Mouse (Mus musculus) lung, postnatal 14 days (tissue): ENCODE data around the gene Astn2.

ENCODE experiments used
- DNase-seq: peaks from one replicate; pipeline ENCODE4 v3.0.0; 2021

The Astn2 gene

DNA sequence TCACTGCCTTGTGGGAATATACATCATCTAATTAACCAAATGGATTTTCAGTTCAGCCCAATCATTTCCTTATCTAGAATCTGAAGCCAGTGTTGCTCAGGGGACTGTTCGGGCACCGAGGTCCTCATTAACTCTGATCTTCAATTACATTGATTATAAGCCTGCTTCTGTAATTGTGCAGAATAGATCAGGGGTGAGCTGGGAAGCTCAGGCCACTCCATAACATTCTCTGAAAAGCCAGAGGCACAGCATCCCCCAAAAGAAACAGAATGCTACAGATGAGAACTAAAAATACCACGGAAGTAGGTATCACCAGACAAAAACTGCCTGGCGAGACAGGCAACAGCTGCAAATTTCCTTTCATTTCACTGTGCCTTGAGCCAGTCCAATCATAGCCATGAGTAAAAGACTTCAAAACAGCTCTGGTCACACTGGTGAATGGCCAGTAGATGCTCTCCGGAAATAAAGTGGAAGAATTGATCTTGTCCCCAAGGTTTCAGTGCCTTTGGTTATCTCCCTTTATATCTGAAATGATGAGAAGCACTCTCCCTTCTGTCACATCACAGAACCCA is 445.1 kb downstream of the Astn2 start:
- peak; percentile 2 for DNase-seq

DNA sequence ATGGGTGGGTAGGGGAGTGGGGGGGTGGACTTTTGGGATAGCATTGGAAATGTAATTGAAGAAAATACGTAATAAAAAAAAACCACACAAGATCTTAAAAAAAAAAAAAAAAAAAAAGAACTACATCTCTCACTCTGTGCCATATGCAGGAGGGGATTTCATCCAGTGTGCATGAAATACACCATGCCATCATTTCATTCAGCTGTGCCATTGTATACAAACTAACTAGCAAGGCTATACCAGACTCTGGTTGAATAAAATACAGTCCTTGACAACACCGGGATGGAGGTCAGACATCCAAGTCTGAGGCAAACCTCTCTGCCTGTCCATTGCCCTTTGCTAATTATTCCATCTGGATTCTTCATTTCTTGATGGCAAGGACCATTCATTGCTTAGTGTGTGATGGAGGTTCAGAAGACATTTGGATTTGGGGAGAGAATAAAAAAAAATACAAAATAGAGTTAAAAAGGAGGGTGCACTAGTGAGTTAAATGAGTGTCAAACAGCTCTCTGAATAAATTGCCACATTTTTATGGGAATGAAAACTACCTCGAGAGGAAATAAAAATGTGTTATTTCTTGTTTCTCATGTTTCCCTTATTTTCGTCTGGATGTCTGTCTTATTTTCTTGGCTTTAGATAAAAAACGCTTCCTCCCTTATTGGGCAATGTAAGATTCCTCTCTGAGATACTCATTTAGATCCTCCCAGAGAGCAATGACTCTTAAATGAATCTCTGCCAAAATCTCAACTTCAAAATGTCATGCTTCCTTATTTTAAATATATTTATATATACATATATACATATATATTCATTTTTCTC is 445.8 kb downstream of the Astn2 start:
- DNase-seq, result no peak

DNA sequence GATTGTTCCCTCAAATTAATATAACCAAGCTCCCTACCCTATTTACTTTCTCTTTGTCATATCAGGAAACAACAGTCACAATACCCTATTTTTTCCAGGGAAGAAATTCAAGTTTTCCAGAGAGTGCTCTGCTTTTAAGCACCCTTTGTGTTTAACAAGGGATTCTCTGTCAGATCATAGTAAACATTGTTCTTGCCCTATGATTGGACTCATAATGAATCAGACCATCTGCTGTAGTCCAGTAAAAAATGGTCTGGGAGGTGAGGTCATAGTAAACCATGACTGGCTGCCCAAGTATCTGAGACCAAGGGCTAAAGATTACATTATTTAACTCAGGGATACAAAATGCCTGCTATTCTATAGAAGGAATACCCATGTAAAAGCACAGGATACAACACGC is 452.5 kb downstream of the Astn2 start:
- no peak for DNase-seq

DNA sequence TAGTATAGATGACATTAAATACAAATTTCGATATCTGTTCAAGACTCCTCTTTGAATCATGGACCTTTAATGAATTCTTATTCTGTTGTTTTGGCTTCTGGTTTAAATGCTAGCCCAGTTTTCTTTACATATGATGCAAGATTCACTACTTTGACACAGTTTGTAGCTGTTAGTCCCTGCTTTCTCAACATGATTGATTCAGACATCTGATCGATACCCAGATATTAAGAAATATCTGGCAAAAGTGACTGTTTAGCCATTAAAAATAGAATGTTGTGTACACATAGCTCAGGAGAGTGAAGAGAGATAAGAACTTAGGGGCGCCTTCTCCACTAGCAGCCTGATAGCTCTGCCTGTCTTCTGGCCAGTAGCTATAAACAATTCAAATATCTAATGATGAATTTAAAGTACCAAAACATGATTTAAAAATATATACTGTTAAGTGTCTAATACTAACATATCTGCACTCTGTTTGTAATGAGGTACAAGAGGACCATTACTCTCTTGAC is 457.2 kb downstream of the Astn2 start:
- no peak for DNase-seq

DNA sequence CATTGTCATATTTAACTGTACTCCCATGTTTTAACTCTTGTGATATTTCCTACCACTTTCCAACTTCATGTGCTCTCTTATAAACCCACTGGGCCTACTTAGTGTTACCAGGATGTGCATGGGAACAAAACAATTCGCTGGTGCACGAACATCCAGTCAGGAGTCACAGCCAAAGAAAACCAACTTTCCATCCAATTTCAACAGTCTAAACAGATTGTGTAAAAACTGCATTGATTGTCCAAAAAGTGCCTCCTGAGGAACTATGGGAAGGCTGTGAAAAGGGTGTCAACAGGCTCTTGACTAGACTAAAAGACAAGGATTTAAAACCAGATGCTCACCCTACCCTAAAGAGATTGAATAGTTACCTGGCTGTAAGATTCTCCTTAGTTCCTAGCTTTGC is 458.4 kb downstream of the Astn2 start:
- DNase-seq, result no peak

DNA sequence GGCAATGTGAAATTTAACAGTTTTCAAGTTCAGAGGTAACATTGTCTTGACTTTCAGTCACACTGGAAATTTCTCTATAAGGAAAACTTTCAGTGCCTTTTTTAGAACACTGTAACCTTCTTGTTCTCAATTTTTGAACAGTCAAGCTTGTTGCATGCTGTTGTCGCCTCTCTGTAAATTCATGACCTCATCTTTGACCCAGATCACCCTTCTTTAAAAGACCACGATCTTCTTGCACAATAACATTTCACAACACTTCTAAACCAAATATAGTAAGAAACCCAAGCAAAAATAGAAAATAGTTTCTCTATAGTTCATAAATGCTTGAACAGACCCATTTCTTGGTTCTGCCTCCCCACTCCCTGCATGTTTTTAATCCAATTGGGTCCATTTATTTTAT is 473.5 kb downstream of the Astn2 start:
- no peak for DNase-seq

DNA sequence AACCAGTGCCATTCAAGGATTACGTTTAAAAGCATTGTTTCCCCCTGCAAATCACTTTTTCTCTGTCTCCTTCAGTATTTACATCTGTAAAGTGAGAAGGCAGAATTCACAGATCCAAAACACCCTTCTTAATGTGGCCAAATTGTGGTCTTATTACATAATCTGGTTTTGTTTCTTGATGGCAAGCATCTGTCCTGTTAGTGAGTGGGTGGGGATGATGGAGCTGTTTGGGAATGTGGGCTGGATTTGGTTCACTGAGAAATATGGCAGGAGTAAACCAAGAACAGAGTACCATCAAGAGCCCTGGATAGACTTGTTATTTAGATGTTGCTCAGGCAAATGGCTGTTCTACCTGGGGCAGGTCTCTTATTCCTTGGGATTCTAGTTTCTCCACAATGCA is 484.1 kb downstream of the Astn2 start:
- DNase-seq, result no peak

DNA sequence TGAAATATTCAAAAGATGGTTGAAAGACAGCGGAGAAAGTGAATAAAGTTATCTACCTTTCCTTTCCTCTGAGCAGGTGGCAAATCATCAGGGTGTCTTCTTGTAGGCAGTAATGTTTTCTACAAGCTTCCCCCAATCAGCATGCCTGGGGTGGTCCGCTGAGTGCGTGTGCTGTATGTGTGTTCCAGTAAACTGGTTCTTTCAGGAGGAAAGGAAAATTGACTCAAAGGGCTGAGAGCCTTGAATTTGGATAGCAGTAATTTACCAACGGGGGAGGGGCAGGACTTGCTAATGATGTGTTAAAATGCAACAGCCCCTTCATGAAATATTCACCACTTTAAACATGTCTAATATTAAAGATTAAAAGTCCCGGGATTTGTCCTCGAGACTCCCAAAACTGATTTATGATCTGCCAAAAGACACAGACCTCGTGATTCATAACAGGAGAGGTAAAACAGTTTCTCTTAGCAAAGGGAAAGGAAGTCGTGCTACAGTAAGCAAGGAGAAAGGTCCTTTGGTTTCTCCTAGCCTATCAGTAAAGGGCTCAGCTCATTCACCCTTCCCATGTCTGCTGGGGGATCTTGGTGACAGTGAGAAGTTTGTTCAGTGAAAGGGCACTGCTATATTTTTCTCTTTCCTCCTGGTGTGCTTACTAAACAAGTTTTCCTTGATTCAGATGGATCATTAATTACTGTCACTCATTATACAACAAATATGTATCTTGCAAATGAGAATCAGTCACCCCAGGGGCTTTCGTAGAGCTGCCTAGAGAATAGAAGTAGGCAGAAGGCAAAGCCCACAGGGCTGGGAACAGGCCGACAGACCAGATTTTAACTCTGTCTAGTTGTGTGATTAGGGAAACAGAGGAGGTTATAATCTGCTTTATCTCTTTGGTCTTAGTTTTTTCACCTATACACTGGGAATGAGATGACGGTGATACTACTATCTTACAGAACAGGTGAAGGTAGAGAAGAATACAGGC is 488.1 kb downstream of the Astn2 start:
- no peak for DNase-seq

DNA sequence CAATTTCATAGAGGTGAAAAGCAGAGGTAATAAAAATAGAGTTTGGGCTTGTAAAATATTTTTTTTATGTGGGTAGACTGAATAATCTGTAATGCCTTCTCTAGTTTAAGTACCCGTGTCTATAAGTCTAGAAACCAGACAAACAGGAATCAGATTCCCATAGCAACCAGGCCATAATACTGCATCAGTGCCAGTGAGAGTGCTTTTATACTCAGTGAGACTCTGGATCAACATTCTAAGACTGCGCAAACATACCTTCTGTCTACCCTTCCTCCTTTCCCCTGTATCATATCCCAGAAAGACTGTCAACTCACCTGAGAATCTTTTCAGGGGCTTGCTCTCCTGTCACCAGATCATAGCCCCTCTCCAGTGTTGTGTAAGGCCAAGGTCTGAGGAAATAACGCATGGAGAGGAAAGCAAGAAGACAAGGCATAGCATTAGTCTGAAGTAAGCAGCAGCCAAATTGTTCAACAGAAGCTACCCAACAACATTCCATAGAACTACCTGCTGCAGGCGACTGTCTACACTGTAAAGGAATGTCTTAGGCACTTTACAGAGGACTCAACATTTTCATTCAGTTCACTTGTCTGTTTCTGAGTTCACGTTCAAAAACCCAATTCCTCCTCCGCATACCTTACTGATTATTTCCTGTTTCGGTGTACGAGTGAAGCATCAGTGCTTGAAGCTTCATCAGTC is 492.0 kb downstream of the Astn2 start:
- DNase-seq, result no peak

DNA sequence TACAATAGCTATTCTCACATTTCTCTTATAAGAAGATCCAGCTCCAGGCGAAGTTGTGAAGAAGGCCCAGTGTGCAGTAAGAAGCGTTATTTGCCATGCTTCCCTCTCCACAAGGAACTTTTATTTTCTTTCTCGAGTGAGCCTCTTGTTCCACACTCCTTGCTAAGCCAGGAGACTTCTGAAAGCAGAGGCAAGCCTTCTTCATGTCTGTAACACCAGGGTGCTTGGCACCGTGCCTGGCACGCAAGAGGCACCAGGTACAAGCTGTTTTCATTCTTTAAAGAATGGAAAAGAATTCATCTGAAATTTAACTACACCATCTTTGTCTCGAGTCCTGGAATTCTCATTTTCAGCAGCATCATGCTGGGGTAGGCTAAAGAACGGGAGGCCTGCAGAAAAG is 496.8 kb downstream of the Astn2 start:
- peak; percentile 5 for DNase-seq

DNA sequence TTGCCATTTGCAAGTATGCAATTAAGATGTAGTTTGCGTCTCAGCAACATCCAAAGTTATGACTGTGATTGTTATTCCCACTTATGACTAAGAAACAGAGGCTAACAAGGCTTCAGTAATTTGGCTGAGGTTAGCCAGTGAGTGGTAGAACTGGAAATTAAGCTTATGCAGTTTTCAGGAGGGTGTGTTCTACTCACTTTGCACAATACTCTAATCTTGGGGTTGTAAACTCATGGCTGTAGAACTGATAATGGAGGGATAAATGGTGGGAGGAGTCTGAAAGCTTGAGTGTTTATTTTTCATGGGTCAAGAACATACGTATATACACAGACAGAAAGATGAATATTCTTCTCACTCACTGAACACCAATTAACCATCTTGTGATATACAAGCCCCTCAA is 499.4 kb downstream of the Astn2 start:
- DNase-seq, result no peak

DNA sequence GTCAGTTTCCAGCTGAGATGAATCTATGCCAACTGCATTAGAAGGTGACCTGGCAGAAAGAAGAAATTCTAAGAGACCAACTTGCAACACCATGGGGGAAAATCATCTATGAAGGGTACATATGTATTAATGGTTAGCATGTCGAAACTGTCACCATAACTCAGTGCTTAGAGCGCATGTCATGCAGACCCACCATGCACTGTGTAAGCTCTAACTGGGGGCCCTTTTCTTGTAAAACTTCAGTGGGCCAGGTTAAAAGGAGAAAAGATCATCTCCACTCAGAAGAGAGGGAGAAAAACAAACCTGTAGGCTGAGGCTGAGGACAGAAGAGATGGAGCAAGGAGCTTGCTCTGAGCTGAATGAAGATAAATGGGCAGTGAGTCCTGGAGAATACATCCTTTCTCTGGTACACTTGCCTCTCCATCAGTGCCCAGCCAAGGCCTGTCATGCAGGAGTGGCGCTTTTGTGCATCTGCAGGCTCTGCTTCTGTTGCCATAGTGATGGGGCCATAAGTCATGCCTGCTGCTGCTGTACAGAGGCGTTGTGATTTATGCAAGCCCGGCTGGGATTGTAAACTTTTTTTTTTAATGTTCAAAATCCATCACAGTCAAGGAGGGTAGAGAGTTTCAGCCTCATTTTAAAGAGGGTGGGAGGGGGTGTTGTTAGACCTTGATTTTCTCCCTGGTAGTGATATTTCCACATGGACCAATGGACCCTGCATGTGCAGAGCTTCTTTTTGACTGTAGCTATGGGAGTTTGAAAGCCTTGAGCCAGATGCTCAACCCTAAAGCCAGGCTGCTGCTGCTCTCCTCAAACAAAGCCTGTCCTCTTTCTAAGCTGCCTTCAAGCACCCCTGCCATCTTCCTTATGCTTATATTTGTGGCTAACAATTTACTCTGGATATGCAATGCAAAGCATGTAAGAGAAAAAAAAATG is 508.1 kb downstream of the Astn2 start:
- DNase-seq, result no peak

DNA sequence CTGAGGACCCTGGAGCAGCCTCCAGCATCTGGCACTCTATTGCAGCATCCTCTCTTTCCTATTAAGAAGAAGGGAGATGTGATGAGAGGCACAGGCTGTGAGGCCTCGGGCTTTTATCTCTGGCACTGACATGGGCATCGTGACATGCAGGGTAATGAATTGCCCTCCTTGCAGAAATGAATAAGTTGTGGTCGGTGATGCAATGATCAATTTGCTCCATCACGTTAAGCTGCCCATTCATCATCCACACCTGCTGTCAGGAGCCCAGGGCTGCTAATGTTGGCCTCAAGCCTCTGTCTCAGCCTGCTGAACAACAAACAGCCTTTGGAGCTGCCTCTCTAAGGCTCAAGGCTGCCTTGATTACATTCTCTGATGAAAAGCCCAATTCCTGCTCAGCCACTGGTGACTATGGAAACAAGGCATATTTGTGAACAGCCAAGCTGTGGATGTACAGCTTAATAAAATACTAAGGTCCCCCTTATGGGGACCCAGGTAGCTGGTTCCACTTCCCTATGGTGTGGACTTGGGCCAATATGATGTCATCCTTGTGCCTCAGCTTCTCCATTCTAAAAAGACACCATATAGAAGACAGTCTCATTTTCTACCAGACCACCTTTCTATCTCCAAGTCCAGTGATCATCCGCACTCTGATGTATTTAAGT is 515.9 kb downstream of the Astn2 start:
- no peak for DNase-seq

DNA sequence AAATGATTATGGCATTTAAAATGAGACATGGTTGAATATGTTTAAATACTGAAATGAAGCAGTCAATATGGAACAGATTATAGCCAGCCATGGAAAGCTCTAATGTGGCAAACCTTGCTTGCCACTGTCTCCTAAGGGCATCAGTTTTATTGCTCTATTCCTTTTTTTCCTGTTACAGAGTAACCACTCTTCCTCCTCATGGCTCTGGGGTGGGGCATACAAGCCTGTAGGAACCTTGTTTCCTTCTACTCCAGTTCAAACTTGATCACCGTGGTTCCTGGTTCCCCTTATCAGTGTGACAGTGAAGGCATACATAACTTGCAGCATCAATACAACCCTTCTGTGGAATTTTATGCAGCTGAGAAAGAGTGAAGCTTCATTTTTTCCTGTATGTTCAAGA is 517.5 kb downstream of the Astn2 start:
- no peak for DNase-seq

DNA sequence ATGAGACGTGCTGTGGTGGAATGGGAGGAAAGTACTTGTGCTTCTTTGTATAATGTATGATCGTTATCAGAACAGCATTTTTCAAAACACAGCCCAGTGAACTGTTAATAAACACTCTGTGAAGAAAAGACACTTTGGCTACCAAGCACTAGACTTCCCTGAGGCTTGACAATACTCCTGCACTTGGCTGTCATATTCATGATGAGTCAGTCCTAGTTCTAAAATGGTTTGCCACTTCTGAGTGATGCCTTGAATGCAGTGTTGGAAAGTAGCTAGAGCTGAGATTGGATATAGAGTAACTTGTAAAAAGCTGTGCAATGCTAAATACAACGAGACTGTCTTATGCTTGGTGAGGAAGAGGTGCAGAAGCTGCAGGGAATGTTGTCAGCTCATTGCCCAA is 518.5 kb downstream of the Astn2 start:
- no peak for DNase-seq

DNA sequence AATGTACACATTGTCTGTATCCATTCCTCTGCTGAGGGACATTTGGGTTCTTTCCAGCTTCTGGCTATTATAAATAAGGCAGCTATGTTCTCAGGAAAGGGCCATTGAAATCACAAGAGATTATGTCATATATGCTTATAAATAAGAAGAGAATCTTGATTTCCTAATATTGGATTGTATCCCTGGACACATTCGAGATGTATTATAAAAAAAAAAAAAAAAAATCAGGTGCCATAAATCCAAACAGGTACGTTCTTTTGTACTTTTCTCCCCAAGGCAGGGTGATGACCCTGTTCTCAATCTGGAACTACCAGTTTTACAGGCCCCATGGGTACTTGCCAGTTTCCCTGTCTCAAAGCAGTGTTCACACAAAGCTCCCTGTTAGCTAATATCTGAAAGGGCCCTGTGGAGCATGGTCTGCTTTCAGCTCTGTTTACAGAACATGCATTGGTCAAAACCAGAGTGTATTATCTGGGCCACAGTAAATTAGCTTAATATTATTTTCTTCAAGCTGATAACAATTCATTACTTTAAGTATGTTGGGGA is 530.1 kb downstream of the Astn2 start:
- DNase-seq, result no peak

DNA sequence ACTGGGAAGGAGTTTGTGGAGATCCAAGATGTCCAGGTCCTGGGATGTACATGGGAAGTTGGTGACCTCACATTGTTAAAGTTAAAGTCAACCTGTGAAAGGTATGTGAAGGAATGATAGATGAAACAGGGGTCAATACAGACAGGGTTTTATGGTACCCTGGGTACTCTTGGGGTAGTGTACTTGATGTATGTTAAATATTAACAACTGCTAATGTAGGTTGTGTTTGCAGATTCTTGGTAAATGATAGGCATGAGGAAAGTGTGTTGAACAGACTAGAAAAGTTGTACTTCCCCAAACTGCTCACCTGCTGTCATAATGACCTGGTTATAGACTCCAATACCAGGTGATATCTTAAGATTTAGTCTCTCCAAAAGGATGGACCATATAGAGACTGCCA is 539.9 kb downstream of the Astn2 start:
- no peak for DNase-seq

DNA sequence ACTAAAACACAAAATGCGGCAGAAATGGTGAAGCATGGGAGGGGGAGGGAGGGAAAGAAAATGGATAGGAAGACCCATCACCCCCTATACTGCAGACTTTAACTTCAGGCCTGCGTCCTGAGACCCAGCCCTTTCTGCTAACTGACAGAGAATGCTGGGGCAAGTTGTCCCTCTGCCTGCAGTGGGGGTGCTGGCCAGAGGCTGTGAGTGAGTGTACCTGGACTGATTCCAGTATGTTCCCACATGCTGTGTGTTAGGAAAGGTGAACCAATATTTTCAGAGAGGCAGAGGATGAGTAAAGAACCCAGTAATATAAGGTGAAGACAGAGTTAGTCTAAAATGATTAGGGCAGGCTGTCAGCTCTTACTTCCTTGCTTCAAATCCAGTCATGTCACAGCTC is 561.2 kb downstream of the Astn2 start:
- DNase-seq, result no peak

DNA sequence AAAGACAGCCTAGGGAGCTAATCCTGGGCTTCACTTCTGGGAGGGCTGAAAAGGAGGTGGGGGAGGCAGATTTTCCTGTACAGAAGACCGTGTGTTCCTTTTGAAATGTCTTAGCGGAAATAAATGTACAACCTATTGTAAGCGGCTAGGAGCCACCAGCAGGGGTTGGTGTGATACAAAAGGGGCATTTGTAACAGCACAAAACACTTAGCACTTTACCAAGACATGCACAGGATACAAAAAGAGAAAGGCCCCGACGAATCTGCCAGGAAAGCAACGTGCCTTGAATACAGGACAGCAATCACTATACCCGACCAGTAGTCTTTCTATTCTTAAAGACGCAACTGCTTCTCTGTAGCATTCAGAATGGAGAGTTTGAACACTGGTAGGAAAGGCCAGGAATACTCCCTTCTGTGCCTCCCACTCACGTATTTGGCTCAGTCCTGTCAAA is 564.8 kb downstream of the Astn2 start:
- no peak for DNase-seq

DNA sequence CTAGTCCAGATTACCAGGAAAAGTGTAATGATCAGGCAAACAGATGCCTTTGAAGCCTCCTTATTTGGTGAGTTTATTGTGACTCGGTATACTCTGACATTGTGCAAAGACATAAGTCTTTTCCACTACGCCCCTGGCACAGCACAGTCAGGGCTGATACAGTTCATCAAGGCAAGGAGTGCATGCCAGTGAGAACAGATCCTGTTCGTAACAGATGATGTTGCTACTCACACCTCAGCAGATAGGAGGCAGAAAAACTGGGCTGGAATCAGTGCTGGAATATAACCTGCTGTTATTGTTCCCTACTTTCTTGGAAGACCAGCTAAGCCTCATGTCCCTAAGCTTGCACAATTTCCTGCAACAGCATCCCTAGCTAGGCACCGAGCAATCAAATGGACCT is 565.6 kb downstream of the Astn2 start:
- DNase-seq, result no peak

DNA sequence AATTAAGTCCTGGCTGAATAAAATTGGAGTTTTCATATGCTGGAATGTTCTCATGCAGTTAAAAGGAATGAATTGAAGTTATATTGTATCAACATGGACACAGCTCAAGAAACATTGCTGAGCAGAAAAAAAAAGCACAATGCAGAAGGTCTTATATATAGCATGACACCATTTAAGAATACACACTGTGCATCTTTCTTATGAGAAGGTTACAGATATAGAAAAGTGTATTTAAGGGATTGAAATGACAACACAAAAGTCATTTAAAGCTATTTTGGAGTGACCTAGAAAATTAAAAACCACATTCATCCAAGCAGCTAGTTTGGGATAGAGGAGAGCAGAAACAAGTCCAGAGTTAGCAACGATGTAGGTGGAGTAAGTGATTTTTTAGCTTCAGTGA is 571.4 kb downstream of the Astn2 start:
- DNase-seq, result no peak
